Mouse (Mus musculus) liver, postnatal 0 days (tissue): Measurements from ENCODE around the gene Pick1.

Source experiments
- CTCF ChIP-seq: sonication (generic); IDR thresholded peaks from 2 replicates; pipeline ENCODE4 v1.5.1; 2016; ENCODE audit warnings: antibody characterized with exemption, low read depth
- EP300 ChIP-seq: IDR thresholded peaks from 2 replicates; pipeline ENCODE4 v1.6.1; 2016; ENCODE audit warnings: antibody characterized with exemption, low read depth, mild to moderate bottlenecking

DNA sequence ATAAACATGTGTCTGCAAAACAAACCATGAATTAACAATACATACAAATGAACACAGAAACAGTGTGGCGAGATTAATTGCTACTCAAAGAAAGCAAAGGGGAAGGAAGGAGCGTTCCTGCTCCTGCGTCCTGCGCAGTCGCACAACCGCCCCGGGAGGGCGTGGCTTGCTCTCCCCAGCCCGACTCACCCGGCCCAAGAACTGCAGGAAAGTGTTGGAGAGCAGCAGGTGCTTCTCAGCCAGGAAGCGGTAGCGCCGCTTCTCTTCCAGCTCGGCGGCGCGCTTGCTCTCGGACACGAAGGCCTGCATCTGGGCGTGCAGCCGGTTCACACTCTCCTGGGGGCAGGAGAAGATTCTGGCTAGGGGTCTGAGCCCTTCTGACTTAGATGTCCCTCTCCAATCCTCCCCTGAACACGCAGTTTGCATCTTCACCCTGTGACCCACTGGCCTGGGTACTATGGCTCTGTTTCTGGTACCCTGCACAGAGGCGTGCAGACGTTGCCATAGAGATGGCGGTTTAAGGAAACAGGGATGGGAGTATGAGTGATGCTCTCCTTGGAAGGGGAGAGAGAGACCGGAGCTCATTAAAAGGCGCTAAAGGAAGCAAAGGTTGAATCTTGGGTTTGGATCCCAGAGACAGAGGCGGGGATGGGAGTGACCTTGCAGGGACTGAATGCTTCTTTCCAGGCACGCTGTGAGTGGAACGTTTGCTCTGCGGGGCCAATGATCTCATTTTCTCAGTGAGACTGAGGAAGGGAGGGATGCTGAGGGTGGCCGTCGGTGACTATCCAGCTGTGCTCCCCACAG is 41.5 kb downstream of the Pick1 start:
- TF ChIP-seq EP300 (no peak), CTCF (no peak)
